Mouse (Mus musculus) heart, embryonic 13.5 days (tissue): ENCODE results near the gene Edar. TPM values are rescaled to one million over a fixed set of nuclear protein-coding genes. Genes with fewer than 3 reads are reported as not detected.
A peak's percentile ranks its signal among the peaks of the same experiment; 100 is the strongest.

Source experiments
- ATAC-seq: fragments of 200-750 bp; cut with Nextera tagmentation; 2 replicates; pipeline ENCODE4 v1.8.0; 2017; ENCODE audit warnings: moderate TSS enrichment; ENCODE audit not compliant: insufficient number of reproducible peaks, low FRiP score, low TSS enrichment; ENCODE audit errors: extremely low read depth
- H3K27ac ChIP-seq: fragments of 300-500 bp; sonication (generic); replicated peaks from 2 replicates; pipeline ENCODE4 v1.5.1; 2015; ENCODE audit warnings: moderate library complexity, mild to moderate bottlenecking, inconsistent platforms
- H3K27me3 ChIP-seq: fragments of 300-500 bp; sonication (generic); replicated peaks from 2 replicates; pipeline ENCODE4 v1.6.1; 2015; ENCODE audit warnings: mild to moderate bottlenecking, inconsistent platforms
- H3K36me3 ChIP-seq: fragments of 300-500 bp; sonication (generic); 2 replicates; pipeline ENCODE4 v1.6.1; 2015; ENCODE audit warnings: mild to moderate bottlenecking, inconsistent platforms
- H3K4me1 ChIP-seq: fragments of 300-500 bp; sonication (generic); 2 replicates; pipeline ENCODE4 v1.6.1; 2015; ENCODE audit warnings: inconsistent platforms
- H3K4me2 ChIP-seq: fragments of 300-500 bp; sonication (generic); 2 replicates; pipeline ENCODE4 v1.6.1; 2015; ENCODE audit warnings: inconsistent platforms, mild to moderate bottlenecking, moderate library complexity
- H3K4me3 ChIP-seq: fragments of 300-500 bp; sonication (generic); 2 replicates; pipeline ENCODE4 v1.5.1; 2015; ENCODE audit warnings: moderate library complexity, mild to moderate bottlenecking, inconsistent platforms
- H3K9ac ChIP-seq: fragments of 300-500 bp; sonication (generic); 2 replicates; pipeline ENCODE4 v1.6.1; 2015; ENCODE audit warnings: inconsistent platforms, mild to moderate bottlenecking, moderate library complexity
- H3K9me3 ChIP-seq: fragments of 300-500 bp; sonication (generic); 2 replicates; pipeline ENCODE4 v1.6.1; 2016; ENCODE audit warnings: inconsistent platforms
- WGBS: fragments of 180-500 bp; shearing (Covaris S2); methylation state at CpG from one replicate; pipeline ENCODE4 v1.1.7; 2015; ENCODE audit warnings: mixed read lengths; 5-methylcytosine and 5-hydroxymethylcytosine counted together
- polyA plus RNA-seq: library from polyadenylated mRNA; unstranded; fragments of >200 nt; fragmentation: Nextera tagmentation; extraction: Ambion mirVana; gene quantifications from 2 replicates; pipeline ENCODE4 v1.2.1, GENCODE M21; 2015

Gene Edar
- polyA plus RNA-seq, 1 experiment from 2014 or later = 0.07 TPM

DNA sequence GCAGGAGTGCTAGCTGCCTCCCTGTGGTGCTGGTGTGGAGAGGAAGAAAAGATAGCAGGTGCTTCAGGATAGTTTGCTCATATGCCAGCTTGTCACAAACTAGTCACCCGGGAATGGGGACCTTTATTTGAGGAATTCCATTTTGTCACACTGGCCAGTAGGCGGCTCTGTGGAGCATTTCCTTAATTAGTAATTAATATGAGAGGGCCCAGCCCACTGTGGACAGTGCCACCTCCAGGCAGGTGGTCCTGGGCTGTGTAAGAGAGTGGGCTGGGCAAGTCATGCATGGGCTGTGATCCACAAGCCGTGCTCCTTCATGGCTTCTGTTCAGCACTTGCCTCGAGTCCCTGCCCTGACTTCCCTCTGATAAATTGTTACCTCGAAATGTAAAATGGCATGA is 26.7 kb downstream of the Edar start:
- no peaks in the 10 kb centered on the region for H3K9me3 ChIP-seq
- H3K4me3 ChIP-seq = no peak overlapping the region
- H3K4me2 ChIP-seq = no peak overlapping the region
- no peaks in the 10 kb centered on the region for H3K36me3 ChIP-seq
- no peak overlapping the region for H3K27ac ChIP-seq
- 66% methylated on average over 5 of the region's 5 CpGs for WGBS
- H3K4me1 ChIP-seq = peaks cover 27% of the 10 kb centered on the region
- ATAC-seq = no peak
- no peak overlapping the region for H3K9ac ChIP-seq
- H3K27me3 ChIP-seq = no peaks in the 10 kb centered on the region

DNA sequence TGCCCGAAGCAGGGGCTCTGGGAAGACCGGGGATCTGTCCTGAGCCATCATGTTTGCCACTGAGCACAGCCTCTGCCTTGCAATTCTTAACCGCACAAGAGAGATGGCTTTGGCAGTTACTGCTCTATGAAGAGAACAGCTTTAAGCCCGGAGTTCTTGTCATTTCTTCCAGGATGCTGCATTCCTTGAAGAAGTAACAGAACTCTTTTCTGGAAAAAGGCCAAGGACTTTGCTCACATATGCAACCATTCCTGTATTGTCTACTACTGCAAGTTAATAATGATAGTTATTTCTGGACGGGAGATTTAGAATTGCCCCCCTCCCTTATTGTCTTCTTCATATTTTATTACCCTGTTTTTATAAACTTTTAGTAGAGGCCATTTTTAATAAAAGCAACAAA is 30.8 kb downstream of the Edar start:
- Histone ChIP-seq H3K27ac (no peak overlapping the region), H3K9me3 (no peaks in the 10 kb centered on the region), H3K36me3 (no peaks in the 10 kb centered on the region), H3K9ac (no peak overlapping the region), H3K4me3 (no peak overlapping the region), H3K4me2 (no peak overlapping the region), H3K4me1 (peaks cover 16% of the 10 kb centered on the region), H3K27me3 (no peaks in the 10 kb centered on the region)
- no peak for ATAC-seq
- 64% methylated on average over 5 of the region's 5 CpGs for WGBS

DNA sequence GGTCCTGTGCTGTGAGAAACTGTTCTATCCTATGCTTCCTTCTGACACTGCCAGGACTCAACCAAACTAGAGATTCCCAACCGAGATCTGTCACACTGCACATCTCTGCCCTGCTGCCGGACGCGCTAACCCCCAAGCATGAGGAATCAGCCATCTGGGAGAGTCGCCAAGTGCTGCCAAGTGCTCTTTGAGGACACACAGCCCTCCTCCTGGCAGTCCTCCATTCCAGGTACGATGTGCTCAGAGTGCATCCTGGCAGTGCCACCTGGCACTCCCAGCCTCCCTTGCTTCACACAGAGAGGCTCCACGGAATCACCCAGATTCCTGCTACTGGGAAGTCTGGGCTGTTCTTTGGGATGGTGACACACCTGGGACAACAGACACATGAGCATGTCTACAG is 31.3 kb downstream of the Edar start:
- 66% methylated on average over 7 of the region's 7 CpGs for WGBS
- H3K27me3 ChIP-seq = no peaks in the 10 kb centered on the region
- no peaks in the 10 kb centered on the region for H3K9me3 ChIP-seq
- H3K27ac ChIP-seq = no peak overlapping the region
- H3K36me3 ChIP-seq = no peaks in the 10 kb centered on the region
- ATAC-seq = no peak
- no peak overlapping the region for H3K9ac ChIP-seq
- H3K4me1 ChIP-seq = peaks cover 20% of the 10 kb centered on the region
- H3K4me2 ChIP-seq = no peak overlapping the region
- H3K4me3 ChIP-seq = no peak overlapping the region

DNA sequence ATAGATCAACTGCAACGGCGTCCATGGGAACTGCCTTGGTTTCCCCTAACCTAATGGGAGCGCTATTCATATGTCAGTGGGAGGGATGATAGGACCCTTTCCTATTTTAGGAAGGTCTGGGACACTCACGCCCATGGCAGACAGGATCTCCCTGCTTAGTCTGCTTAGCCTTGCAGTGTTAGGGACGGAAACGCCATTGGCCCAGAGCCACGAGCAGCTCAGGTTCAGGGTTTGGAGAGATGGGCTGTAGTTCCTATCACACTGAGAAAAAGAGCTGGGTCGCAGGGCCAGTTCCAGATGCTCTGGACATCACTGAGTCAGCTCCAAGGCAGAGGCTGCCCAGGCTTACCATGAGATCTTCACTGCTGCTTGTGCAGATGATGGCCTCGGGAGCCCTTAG is 32.5 kb downstream of the Edar start:
- Histone ChIP-seq H3K4me1 (peaks cover 23% of the 10 kb centered on the region), H3K27me3 (no peaks in the 10 kb centered on the region)

DNA sequence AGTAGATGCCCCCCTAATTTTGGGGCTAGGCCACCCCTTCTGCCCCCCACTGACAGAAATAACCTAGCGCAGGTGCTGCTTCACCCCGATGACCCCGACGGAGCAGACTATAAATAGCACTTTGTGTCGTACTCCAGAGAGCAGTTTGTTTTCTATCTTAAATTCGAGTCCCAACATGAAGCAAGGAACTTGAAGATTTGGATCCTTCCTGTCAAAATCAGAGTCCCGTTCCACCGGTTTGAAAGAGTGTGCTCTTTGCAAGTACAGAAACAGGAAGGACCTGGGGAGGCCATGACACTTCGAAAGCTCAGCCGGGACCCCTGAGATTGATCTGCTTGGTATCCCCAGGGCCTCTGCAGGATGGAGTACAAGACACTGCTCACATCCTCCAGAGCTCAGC is 33.8 kb downstream of the Edar start:
- ATAC-seq = no peak
- 53% methylated on average over 10 of the region's 10 CpGs for WGBS

More for the DNA sequence above, 32.5 kb downstream of the Edar start:
- Histone ChIP-seq H3K27ac (no peak overlapping the region), H3K4me3 (no peak overlapping the region), H3K4me2 (no peak overlapping the region), H3K9me3 (no peaks in the 10 kb centered on the region), H3K9ac (no peak overlapping the region), H3K36me3 (no peaks in the 10 kb centered on the region)
- 72% methylated on average over 9 of the region's 9 CpGs for WGBS
- ATAC-seq = no peak

DNA sequence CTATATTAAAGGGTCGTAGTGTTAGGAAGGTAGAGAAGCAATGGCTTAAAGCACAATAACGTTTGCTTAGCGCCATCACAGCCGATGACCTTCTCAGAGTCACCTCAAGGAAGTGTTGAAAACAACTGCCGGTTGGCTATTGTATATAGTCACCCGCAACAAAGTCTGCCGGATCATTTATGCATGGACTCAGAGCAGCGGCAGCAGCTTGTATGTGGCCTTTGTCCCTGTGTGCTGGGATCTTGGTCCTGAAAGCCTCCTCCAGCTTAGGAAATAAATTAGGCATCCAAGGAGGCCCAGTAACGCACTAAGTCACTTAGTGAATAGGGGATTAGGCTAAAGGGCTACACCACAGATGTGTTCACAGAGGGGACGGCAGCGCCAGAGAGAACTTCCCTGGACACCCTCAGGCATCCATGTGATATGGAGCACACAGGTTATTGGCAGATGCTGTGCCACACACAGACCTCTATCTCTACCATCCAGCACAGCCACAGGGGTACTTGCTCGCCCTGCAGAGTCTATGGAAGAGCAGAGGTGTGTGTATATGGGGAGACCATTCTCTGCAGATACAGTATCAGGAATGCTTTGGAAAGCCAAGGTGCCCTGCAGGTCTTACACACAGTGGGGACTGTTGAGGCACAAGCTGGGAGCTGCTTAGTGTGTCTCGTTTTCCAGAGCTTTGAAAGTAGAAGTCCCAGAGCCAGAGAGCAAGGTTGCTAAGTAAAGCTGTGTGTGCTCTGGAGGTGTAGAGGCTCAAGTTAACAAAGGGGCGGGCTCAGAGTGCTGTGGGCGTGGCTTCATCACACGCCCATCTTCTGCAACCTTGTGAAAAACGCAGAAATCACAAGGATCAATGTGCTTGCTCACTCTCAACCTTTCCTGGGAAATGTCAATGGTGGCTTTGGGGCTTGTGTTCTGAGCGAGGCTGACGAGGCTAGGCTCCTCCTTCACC is 34.7 kb downstream of the Edar start:
- Histone ChIP-seq H3K27ac (no peak overlapping the region), H3K4me1 (peaks cover 27% of the 10 kb centered on the region), H3K36me3 (no peaks in the 10 kb centered on the region), H3K27me3 (no peaks in the 10 kb centered on the region), H3K9ac (no peak overlapping the region), H3K4me3 (no peak overlapping the region), H3K4me2 (peak overlapping the region; percentile 22; the same call in 1 of the 2 replicates), H3K9me3 (no peaks in the 10 kb centered on the region)
- 53% methylated on average over 19 of the region's 19 CpGs for WGBS
- ATAC-seq = no peak

More for the DNA sequence above, 33.8 kb downstream of the Edar start:
- no peaks in the 10 kb centered on the region for H3K9me3 ChIP-seq
- H3K4me2 ChIP-seq = peak overlapping the region; percentile 22; the same call in 1 of the 2 replicates
- peaks cover 23% of the 10 kb centered on the region for H3K4me1 ChIP-seq
- no peaks in the 10 kb centered on the region for H3K27me3 ChIP-seq
- H3K36me3 ChIP-seq = no peaks in the 10 kb centered on the region
- H3K9ac ChIP-seq = no peak overlapping the region
- no peak overlapping the region for H3K4me3 ChIP-seq
- H3K27ac ChIP-seq = no peak overlapping the region

DNA sequence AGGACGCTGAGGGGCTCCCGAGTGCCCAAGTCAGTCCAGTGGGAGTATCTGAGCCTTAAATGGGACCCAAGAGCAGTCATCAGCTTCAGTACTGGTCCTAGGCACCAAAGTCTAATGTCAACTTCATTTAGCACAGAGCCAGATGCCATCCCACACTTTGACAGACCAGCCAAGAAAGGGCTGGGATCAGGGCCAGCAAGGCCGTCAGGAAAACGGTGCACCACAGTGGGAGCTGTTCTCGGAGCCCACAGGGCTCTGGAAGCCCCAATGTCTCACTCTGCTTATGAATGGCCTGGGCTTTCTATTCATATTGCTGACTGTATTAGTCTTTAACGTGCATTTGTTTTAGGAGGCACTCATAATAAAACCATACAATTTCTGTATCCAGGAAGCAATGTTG is 36.2 kb downstream of the Edar start:
- WGBS = 54% methylated on average over 6 of the region's 6 CpGs
- H3K36me3 ChIP-seq = no peaks in the 10 kb centered on the region

DNA sequence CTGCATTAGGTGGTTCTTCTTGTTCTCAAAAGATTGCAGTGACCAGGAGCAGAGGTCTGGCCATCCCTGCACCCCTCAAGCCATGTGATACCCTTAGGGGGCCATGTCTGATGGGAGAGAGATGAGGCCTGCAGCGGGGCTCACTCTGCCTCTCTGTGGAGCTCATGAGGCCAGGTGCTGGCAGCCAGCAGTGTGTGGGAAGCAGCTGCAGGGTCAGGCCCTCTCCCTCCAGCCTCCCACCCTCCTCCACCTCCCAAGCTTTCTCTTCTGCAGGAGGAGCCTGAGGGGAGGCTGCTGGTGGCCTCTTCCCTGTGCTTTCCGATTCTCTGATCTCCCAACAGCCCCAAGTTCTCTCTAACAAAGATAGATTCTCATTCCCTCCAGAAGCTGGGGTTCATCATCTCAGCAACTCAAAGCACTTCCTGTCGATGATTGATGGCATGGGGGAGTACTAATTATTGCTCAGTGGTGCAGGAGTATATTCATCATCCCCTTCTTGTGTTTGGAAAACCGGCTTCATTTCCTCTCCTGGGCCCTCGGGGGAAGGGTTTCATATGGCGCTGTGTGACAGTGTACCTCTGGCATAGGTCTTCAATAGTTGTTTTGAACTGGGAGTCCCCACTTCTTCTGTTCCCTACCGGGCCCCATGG is 38.9 kb downstream of the Edar start:
- H3K4me3 ChIP-seq = no peak overlapping the region
- no peaks in the 10 kb centered on the region for H3K36me3 ChIP-seq
- no peak overlapping the region for H3K27ac ChIP-seq
- H3K27me3 ChIP-seq = no peaks in the 10 kb centered on the region
- ATAC-seq = no peak
- H3K4me2 ChIP-seq = no peak overlapping the region
- H3K4me1 ChIP-seq = peaks cover 22% of the 10 kb centered on the region
- H3K9me3 ChIP-seq = no peaks in the 10 kb centered on the region
- 55% methylated on average over 7 of the region's 7 CpGs for WGBS
- no peak overlapping the region for H3K9ac ChIP-seq

More for the DNA sequence above, 36.2 kb downstream of the Edar start:
- Histone ChIP-seq H3K9me3 (no peaks in the 10 kb centered on the region), H3K4me2 (no peak overlapping the region), H3K27ac (no peak overlapping the region), H3K27me3 (no peaks in the 10 kb centered on the region), H3K9ac (no peak overlapping the region), H3K4me3 (no peak overlapping the region), H3K4me1 (peaks cover 27% of the 10 kb centered on the region)
- ATAC-seq = no peak

DNA sequence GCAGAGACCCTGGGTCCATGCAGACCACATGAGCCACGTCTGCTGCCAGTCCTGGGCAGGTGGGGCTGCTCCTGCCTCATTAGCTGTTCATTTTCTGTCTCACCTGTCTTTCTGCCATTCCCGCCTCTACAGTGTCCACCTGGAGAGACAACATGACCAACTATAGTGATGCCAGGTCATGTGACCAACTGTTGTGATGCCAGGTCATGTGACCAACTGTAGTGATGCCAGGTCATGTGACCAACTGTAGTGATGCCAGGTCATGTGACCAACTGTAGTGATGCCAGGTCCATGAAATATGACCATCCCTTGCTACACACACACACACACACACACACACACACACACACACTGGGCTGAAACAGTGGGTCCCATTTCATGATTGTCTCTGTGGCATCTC is 41.9 kb downstream of the Edar start:
- no peak overlapping the region for H3K4me2 ChIP-seq
- H3K9ac ChIP-seq = no peak overlapping the region
- H3K4me1 ChIP-seq = peaks cover 4% of the 10 kb centered on the region; the same call in 1 of the 2 replicates
- no peak for ATAC-seq
- no peaks in the 10 kb centered on the region for H3K9me3 ChIP-seq
- H3K4me3 ChIP-seq = no peak overlapping the region
- 80% methylated on average over 2 of the region's 2 CpGs for WGBS
- H3K36me3 ChIP-seq = no peaks in the 10 kb centered on the region
- H3K27me3 ChIP-seq = no peaks in the 10 kb centered on the region
- no peak overlapping the region for H3K27ac ChIP-seq

DNA sequence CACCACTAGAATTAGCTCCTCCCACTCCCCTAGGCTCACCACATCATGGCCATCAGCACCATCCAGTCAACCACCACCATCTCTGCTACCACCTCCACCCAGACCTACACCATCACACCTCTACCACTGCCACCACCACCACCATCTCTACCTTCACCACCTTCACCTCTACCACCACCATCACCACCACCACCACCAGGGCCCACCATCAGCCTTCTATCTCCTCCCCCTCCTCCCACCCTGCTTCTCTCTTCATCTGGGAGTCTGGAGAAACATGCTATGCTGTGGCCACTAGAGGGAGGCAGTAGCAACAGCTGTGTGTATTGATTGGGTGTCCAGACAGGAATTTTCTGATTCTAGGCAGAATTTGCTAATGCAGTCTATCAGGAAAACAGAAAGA is 47.9 kb downstream of the Edar start:
- Histone ChIP-seq H3K27ac (no peak overlapping the region), H3K36me3 (no peaks in the 10 kb centered on the region), H3K4me2 (no peak overlapping the region), H3K9ac (no peak overlapping the region), H3K27me3 (no peaks in the 10 kb centered on the region), H3K4me1 (peaks cover 21% of the 10 kb centered on the region), H3K4me3 (no peak overlapping the region), H3K9me3 (no peaks in the 10 kb centered on the region)
- no peak for ATAC-seq

DNA sequence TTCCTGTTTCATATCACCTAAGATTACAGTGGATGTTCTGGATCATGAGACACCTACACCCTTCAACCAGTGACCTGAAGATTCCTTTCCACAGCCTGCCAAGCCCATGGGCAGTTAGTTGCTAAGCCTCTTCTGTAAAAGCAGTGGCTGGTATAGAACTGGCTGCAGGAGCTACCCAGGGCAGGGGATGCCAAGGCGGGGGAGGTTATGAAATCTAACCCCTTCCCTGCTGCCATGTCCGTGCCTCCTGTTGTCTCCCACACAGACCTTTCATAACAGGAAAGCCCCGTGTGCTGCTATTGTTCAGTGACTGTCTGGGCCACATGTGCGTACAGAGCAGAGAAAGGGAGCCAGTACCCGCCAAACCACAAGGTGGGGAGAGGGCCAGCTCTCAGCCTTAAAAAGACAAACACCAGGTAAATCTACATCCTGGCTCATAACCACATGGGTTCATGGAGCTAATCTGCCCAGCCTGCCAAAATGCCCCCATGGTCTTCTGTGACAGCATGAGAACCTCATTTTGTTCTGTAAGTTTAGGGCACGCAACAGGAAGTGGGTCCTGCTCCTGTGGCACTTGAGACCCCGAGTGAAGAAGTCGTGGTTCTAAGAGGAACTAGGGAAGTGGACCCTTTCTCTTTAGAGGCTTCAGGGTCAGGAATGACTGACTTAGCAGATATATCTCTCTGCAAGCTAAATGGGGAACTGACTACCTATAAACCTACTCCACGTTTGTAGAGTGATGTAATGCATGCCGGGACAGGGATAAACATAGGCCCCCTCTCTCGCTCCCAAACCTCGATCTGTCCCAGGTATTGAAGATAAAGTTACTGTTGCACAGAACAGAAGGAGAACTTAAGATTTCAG is 50.4 kb downstream of the Edar start:
- H3K9ac ChIP-seq = no peak overlapping the region
- WGBS = 41% methylated on average over 12 of the region's 12 CpGs
- H3K9me3 ChIP-seq = no peaks in the 10 kb centered on the region
- H3K4me3 ChIP-seq = no peak overlapping the region
- ATAC-seq = no peak
- no peaks in the 10 kb centered on the region for H3K27me3 ChIP-seq
- peaks cover 29% of the 10 kb centered on the region for H3K4me1 ChIP-seq
- H3K36me3 ChIP-seq = no peaks in the 10 kb centered on the region
- H3K27ac ChIP-seq = no peak overlapping the region
- no peak overlapping the region for H3K4me2 ChIP-seq
